Mouse (Mus musculus): ENCODE measurements around the gene Zfp362.

DNA sequence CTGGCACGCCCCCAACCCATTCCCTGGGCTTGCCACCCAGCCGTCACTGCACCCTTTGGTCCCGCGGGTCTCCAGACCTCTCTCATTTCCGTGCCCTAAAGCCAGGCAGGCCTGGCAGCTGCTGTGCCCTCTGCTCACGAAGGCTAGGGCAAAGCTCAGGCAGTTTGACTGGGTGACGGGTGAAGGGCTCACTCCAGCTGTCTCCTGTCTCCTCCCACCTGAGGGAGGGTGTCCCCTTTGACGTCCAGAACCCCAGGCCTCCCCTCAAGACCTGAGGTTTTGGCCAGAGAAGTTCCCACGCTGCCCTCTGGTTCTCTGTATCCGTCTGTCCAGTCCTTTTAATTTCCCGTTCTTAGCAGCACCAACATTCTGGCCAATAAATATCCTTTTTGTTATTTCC, 32.0 kb downstream of the Zfp362 start:
- TF ChIP-seq EP300 (IDR thresholded peaks at IDR 0.05; ENCODE audit: low read depth) (no peak), CTCF (IDR thresholded peaks at IDR 0.05; ENCODE audit: low read depth) (no peak)
